Mouse (Mus musculus) brain, embryonic 14.5 days (tissue): ENCODE results near the gene Abhd2.

Source experiments
- CTCF ChIP-seq: fragments of 200-500 bp; IDR thresholded peaks from 2 replicates; pipeline ENCODE4 v1.5.1; 2012; ENCODE audit warnings: inconsistent platforms, mild to moderate bottlenecking, moderate library complexity, borderline replicate concordance; ENCODE audit not compliant: insufficient read depth, insufficient read length; ENCODE audit errors: extremely low read depth
- POLR2A ChIP-seq: fragments of 200-500 bp; IDR thresholded peaks from 2 replicates; pipeline ENCODE4 v1.6.1; 2012; ENCODE audit warnings: mild to moderate bottlenecking, inconsistent platforms, borderline replicate concordance; ENCODE audit not compliant: poor library complexity, insufficient read depth, insufficient read length, severe bottlenecking; ENCODE audit errors: extremely low read depth

DNA sequence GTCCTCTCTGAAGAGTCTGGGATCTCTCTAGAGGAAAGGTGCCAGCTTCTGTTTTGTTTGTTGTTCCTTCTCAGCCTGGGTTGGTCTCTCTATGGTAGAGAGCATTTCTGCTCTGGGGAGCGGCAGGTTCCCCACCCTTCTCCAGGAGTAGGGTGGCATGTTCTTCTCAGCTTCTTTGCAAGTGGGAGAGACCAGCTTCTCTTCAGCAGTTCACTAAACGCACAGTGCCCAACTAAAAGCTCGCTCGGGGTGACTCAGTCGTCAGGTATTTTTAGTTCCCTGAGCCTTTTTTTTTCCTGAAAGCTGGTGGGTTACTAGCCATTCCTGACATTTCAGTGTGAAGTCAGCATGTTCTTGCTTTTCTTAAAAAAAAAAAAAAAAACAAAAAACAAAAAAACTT lies 15.4 kb downstream of the Abhd2 start:
- TF ChIP-seq POLR2A (no peak), CTCF (no peak)
